Mouse (Mus musculus): ENCODE measurements around the gene Tmem59. TPM values are rescaled to one million over a fixed set of nuclear protein-coding genes. Genes with fewer than 3 reads are reported as not detected.

Tmem59 gene
- polyA plus RNA-seq, 1 experiment from 2014 or later = 322 TPM

DNA sequence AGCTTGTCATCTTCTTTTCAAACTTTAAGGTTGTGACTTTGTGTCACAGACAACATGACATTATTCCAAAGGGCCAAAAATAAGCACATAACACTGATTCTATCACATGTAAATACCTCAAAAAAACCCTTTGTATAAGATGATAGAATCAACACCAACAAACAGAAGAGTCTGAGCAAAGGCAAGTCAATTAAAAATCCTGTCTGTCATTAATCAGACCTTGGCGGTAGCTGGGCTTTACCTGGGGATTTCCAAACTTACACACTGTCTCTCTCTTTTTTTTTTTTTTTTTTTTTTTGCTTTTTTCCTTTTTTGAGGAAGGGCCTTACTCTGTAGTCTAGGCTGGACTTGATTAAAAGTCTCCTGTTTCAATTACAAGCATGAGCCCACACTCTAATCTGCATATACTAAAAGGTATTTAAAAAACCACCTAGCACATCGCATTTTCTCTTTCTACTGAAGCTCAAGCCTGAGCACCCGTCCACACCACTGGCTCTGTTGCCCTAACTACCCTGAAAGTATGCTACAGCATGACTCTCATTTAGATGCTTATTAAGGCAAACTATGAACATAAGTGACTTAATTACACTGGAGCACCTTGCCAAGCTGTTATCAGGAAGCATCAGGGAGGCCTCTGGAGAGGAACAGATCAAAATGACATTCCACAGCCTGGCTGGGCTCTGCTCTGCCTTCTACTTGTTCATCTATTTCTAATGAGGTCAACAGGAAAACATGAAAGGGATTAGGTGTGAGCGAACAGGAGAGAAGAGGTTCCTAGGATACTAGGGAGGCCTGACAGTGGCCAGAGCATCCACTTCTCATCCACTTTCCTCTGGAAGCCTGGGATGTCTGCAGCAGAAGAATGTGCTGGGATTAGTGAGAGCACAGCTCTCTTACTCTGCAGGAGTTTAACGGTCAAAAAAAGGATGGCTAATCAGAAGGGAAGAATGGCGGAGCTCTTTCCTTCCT is 65.5 kb downstream of the Tmem59 start:
- Histone ChIP-seq H3K9me3 (replicated peaks) (no peaks in the 10 kb centered on the region), H3K27me3 (no peaks in the 10 kb centered on the region), H3K9ac (no peak overlapping the region), H3K4me3 (no peak overlapping the region), H3K4me1 (replicated peaks) (peaks cover 42% of the 10 kb centered on the region), H3K27ac (no peak overlapping the region), H3K36me3 (peaks cover 29% of the 10 kb centered on the region), H3K4me2 (no peak overlapping the region)
- WGBS = 49% methylated on average over 6 of the region's 6 CpGs
- ATAC-seq (replicated peaks; ENCODE audit: insufficient number of reproducible peaks, insufficient read depth, low FRiP score, low read depth) = no peak

DNA sequence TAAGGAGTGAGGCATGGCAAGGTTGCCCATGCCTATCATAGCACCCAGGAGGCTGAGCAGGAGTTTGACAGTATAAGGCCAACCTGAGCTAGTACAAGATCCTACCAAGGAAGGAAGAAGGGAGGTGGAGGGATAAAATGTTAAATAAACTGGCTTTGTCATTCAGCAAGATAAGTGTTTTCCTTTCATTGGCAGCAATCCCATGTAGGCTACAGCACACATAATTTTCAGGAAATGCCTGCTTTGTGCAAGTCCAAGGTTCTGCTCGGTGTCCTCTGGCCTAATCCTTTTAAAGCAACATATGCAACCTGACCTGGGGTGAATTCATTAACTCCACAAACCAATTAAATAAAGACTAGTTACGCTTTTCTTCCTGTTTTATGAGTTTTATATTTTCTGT is 67.2 kb downstream of the Tmem59 start:
- Histone ChIP-seq H3K27ac (peak overlapping the region; percentile 55), H3K27me3 (no peaks in the 10 kb centered on the region), H3K4me3 (no peak overlapping the region), H3K4me1 (replicated peaks) (peaks cover 58% of the 10 kb centered on the region), H3K9ac (no peak overlapping the region), H3K9me3 (replicated peaks) (no peaks in the 10 kb centered on the region), H3K4me2 (no peak overlapping the region), H3K36me3 (peaks cover 14% of the 10 kb centered on the region)
- ATAC-seq (replicated peaks; ENCODE audit: insufficient number of reproducible peaks, insufficient read depth, low FRiP score, low read depth) = 0 out of 2 replicates have a peak, but pooled peaks have one; percentile 33
- WGBS = 56% methylated on average over 2 of the region's 2 CpGs

DNA sequence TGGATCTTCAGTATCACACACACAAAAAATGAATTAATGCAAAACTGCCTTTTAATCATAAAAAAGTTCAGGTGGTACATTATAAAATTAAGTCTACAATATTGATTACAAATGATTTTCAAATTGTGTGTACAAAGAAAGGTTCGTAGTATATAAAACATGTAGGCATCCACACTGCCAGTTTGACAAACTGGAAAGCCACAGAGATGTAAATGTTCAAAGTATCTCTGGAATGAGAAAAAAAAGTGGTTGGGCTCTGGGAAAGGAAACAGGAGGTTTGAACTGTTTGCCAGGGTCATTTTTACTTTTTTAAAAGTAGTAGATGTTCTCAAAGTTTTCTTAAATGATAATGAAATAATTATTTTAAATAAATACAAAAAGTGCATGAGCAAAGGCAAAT is 67.8 kb downstream of the Tmem59 start:
- ATAC-seq (replicated peaks; ENCODE audit: insufficient number of reproducible peaks, insufficient read depth, low FRiP score, low read depth) = no peak
- peak overlapping the region; percentile 55 for H3K27ac ChIP-seq
- peaks cover 9% of the 10 kb centered on the region for H3K36me3 ChIP-seq
- H3K4me3 ChIP-seq = no peak overlapping the region
- H3K4me2 ChIP-seq = no peak overlapping the region
- no peaks in the 10 kb centered on the region for H3K9me3 ChIP-seq (replicated peaks)
- peaks cover 61% of the 10 kb centered on the region for H3K4me1 ChIP-seq (replicated peaks)
- H3K27me3 ChIP-seq = no peaks in the 10 kb centered on the region
- no peak overlapping the region for H3K9ac ChIP-seq
- 23% methylated on average over 1 of the region's 1 CpGs for WGBS

DNA sequence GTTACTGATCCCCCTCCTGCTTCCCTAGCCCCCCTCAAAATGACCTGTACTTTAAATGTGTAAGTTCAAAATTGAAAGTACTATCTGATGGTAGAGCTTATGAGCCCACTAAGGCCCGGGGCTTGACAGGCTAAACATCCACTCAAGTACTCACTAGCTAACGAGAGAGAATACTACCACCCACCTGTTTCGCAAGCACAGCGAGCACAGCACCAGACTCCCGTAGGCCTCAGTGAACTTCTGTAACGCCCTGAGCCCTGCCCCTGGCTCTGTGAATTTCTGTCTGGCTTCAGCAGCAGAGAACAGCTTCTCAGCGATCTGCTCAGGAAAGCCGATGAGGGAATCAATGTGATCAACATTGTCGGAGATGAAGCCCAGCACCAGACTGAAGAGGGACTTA is 68.9 kb downstream of the Tmem59 start:
- peaks cover 67% of the 10 kb centered on the region for H3K4me1 ChIP-seq (replicated peaks)
- ATAC-seq (replicated peaks; ENCODE audit: insufficient number of reproducible peaks, insufficient read depth, low FRiP score, low read depth) = no peak

GRCm38 (mm10) chr4:107248061-107248460 is 69.9 kb downstream of the Tmem59 start:
- 75% methylated on average over 3 of the region's 3 CpGs for WGBS
- ATAC-seq (replicated peaks; ENCODE audit: insufficient number of reproducible peaks, insufficient read depth, low FRiP score, low read depth) = no peak
- H3K4me1 ChIP-seq (replicated peaks) = peaks cover 72% of the 10 kb centered on the region
- H3K36me3 ChIP-seq = no peaks in the 10 kb centered on the region
- H3K27ac ChIP-seq = peak overlapping the region; percentile 27; the same call in 1 of the 2 replicates
- H3K9me3 ChIP-seq (replicated peaks) = no peaks in the 10 kb centered on the region
- no peak overlapping the region for H3K9ac ChIP-seq
- no peak overlapping the region for H3K4me3 ChIP-seq
- no peaks in the 10 kb centered on the region for H3K27me3 ChIP-seq
- H3K4me2 ChIP-seq = no peak overlapping the region

More for the DNA sequence above, 68.9 kb downstream of the Tmem59 start:
- Histone ChIP-seq H3K4me2 (no peak overlapping the region), H3K9me3 (replicated peaks) (no peaks in the 10 kb centered on the region), H3K9ac (no peak overlapping the region), H3K27ac (peak overlapping the region; percentile 55; the same call in 1 of the 2 replicates), H3K4me3 (no peak overlapping the region), H3K27me3 (no peaks in the 10 kb centered on the region), H3K36me3 (no peaks in the 10 kb centered on the region)
- WGBS = 62% methylated on average over 9 of the region's 9 CpGs

GRCm38 (mm10) chr4:107249471-107249870 is 71.3 kb downstream of the Tmem59 start:
- WGBS = 24% methylated on average over 2 of the region's 2 CpGs
- H3K9ac ChIP-seq = no peak overlapping the region

DNA sequence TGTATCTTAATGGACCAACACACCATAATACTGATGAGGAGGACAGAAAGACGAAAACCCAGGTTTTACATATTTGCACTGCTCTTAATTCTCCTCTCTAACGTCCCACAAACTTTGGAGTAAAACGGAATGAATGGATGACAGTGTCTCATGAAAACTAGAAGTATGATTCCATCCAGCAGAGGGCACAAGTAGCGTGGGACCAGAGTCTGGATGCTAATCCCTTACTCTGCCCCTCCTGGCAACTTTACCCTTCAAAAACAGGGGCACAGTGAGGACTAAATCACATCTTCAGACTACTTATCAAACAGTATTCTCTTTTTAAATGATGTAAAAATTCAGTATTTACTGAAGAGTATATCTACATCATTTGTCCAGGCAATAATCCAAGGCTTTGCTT is 72.3 kb downstream of the Tmem59 start:
- no peak overlapping the region for H3K27ac ChIP-seq
- H3K27me3 ChIP-seq = no peaks in the 10 kb centered on the region
- H3K4me2 ChIP-seq = no peak overlapping the region
- no peak for ATAC-seq (replicated peaks; ENCODE audit: insufficient number of reproducible peaks, insufficient read depth, low FRiP score, low read depth)
- H3K4me1 ChIP-seq (replicated peaks) = peaks cover 59% of the 10 kb centered on the region
- H3K4me3 ChIP-seq = no peak overlapping the region
- no peaks in the 10 kb centered on the region for H3K36me3 ChIP-seq
- no peak overlapping the region for H3K9ac ChIP-seq
- no peaks in the 10 kb centered on the region for H3K9me3 ChIP-seq (replicated peaks)
- WGBS = 19% methylated on average over 4 of the region's 4 CpGs

More at GRCm38 (mm10) chr4:107249471-107249870, 71.3 kb downstream of the Tmem59 start:
- H3K4me3 ChIP-seq = no peak overlapping the region
- H3K27me3 ChIP-seq = no peaks in the 10 kb centered on the region
- H3K4me1 ChIP-seq (replicated peaks) = peaks cover 67% of the 10 kb centered on the region
- H3K4me2 ChIP-seq = no peak overlapping the region
- ATAC-seq (replicated peaks; ENCODE audit: insufficient number of reproducible peaks, insufficient read depth, low FRiP score, low read depth) = no peak
- H3K27ac ChIP-seq = 0 out of 2 replicates have a peak overlapping the region, but pooled peaks have one; percentile 32
- H3K36me3 ChIP-seq = no peaks in the 10 kb centered on the region
- no peaks in the 10 kb centered on the region for H3K9me3 ChIP-seq (replicated peaks)

Other genes starting within 250 kb of the Tmem59 start
- gene Mrpl37, start 111.5 kb upstream of the Tmem59 start, polyA plus RNA-seq (2015; fragmentation: Nextera tagmentation; extraction: Ambion mirVana) = 79.5 and 89.9 TPM in 2 replicates
- 3.1 and 4.6 TPM in 2 replicates for gene Cyb5rl, start 111.4 kb upstream of the Tmem59 start, polyA plus RNA-seq (2015; fragmentation: Nextera tagmentation; extraction: Ambion mirVana)
- not detected in 2 replicates for gene Cdcp2, start 81.5 kb upstream of the Tmem59 start, polyA plus RNA-seq (2015; fragmentation: Nextera tagmentation; extraction: Ambion mirVana)
- 13.0 and 20.1 TPM in 2 replicates for gene Tceanc2, start 717 bp downstream of the Tmem59 start, polyA plus RNA-seq (2015; fragmentation: Nextera tagmentation; extraction: Ambion mirVana)
- gene Ldlrad1, start 30.8 kb downstream of the Tmem59 start, polyA plus RNA-seq (2015; fragmentation: Nextera tagmentation; extraction: Ambion mirVana) = not detected in 2 replicates
- gene Lrrc42, start 75.1 kb downstream of the Tmem59 start, polyA plus RNA-seq (2015; fragmentation: Nextera tagmentation; extraction: Ambion mirVana) = 38.8 and 50.1 TPM in 2 replicates
- gene Hspb11, start 75.2 kb downstream of the Tmem59 start, polyA plus RNA-seq (2015; fragmentation: Nextera tagmentation; extraction: Ambion mirVana) = 26.9 and 40.2 TPM in 2 replicates
- 0.51 TPM in 1 of 2 replicates, not detected in the other for gene Dio1, start 128.8 kb downstream of the Tmem59 start, polyA plus RNA-seq (2015; fragmentation: Nextera tagmentation; extraction: Ambion mirVana)
- gene Yipf1, start 136.0 kb downstream of the Tmem59 start, polyA plus RNA-seq (2015; fragmentation: Nextera tagmentation; extraction: Ambion mirVana) = 40.3 and 41.1 TPM in 2 replicates
- 18.9 and 23.3 TPM in 2 replicates for gene Ndc1, start 189.4 kb downstream of the Tmem59 start, polyA plus RNA-seq (2015; fragmentation: Nextera tagmentation; extraction: Ambion mirVana)